Mouse (Mus musculus): ENCODE results near the gene Crb2. TPM values are rescaled to one million over a fixed set of nuclear protein-coding genes. Genes with fewer than 3 reads are reported as not detected.
A peak's percentile ranks its signal among the peaks of the same experiment; 100 is the strongest.

Gene Crb2
- polyA plus RNA-seq, 1 experiment from 2014 or later = 3.1 TPM

DNA sequence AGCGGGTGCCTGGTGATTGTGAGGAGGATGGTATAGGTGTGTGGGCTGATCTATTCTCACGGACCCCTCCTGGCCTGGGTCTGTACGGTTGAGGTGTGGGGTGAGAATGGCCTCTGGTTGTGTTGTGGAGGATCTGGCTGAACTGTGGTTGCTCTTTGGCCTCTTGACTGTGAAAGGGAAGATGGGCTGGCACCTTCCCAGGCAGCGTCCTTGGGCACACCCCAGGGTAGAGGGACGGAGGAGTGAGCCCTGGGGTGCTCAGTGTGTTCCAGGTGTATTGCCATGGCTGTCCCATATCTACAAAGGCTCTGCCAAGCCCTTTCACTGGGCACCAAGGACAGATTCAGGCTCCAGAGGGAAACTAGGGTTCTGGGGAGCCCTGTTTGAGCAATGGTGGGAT, 13.0 kb downstream of the Crb2 start:
- H3K36me3 ChIP-seq (ENCODE audit: insufficient read depth, low read length) = no peaks in the 10 kb centered on the region
- DNase-seq (ENCODE audit: low spot score) = no peak
- H3K4me2 ChIP-seq (ENCODE audit: low read length) = no peak overlapping the region
- no peak for TF ChIP-seq CTCF (IDR thresholded peaks at IDR 0.05; ENCODE audit: low read depth)
- peak overlapping the region; percentile 47; the same call in 1 of the 2 replicates for H3K27ac ChIP-seq
- H3K9me3 ChIP-seq (replicated peaks; ENCODE audit: low read length) = no peaks in the 10 kb centered on the region
- H3K9ac ChIP-seq (ENCODE audit: low read depth, low read length) = no peak overlapping the region
- peaks cover 12% of the 10 kb centered on the region for H3K4me1 ChIP-seq (replicated peaks; ENCODE audit: insufficient read depth, low read length)
- no peak for ATAC-seq (replicated peaks; ENCODE audit: low FRiP score, low read depth)
- WGBS = 70% methylated on average over 5 of the region's 5 CpGs
- H3K27me3 ChIP-seq (ENCODE audit: insufficient read depth, low read length) = no peaks in the 10 kb centered on the region
- no peak overlapping the region for H3K4me3 ChIP-seq (replicated peaks; ENCODE audit: low read depth, low read length)

- Histone ChIP-seq H3K9me3 (replicated peaks; ENCODE audit: low read length) (no peaks in the 10 kb centered on the region), H3K4me1 (replicated peaks; ENCODE audit: insufficient read depth, low read length) (peaks cover 12% of the 10 kb centered on the region), H3K4me3 (replicated peaks; ENCODE audit: low read depth, low read length) (no peak overlapping the region), H3K36me3 (ENCODE audit: insufficient read depth, low read length) (no peaks in the 10 kb centered on the region), H3K27ac (no peak overlapping the region), H3K27me3 (ENCODE audit: insufficient read depth, low read length) (no peaks in the 10 kb centered on the region), H3K9ac (ENCODE audit: low read depth, low read length) (no peak overlapping the region), H3K4me2 (ENCODE audit: low read length) (no peak overlapping the region)
- TF ChIP-seq CTCF (IDR thresholded peaks at IDR 0.05; ENCODE audit: low read depth) = no peak
- DNase-seq (ENCODE audit: low spot score) (no peak), ATAC-seq (replicated peaks; ENCODE audit: low FRiP score, low read depth) (no peak)
- WGBS = 83% methylated on average over 10 of the region's 10 CpGs
These were observed 13.9 kb downstream of the Crb2 start for GRCm38 (mm10) chr2:37789995-37790394.

DNA sequence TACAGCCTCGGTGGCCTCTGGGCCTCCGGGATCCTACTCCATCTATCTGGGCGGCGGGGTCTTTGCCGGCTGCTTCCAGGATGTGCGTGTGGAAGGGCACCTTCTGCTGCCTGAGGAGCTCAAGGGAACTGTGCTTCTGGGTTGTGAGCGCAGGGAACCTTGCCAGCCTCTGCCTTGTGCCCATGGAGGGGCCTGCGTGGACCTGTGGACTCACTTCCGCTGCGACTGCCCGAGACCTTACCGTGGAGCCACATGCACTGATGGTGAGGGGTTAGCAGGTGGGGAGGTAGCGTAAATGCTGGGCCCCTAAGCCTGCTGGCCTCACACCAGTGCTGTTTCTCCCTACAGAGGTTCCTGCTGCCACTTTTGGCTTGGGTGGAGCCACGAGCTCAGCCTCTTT, 14.7 kb downstream of the Crb2 start:
- H3K4me3 ChIP-seq (replicated peaks; ENCODE audit: low read depth, low read length) = no peak overlapping the region
- no peak overlapping the region for H3K4me2 ChIP-seq (ENCODE audit: low read length)
- ATAC-seq (replicated peaks; ENCODE audit: low FRiP score, low read depth) (no peak), DNase-seq (ENCODE audit: low spot score) (no peak)
- peaks cover 12% of the 10 kb centered on the region for H3K4me1 ChIP-seq (replicated peaks; ENCODE audit: insufficient read depth, low read length)
- no peak for TF ChIP-seq CTCF (IDR thresholded peaks at IDR 0.05; ENCODE audit: low read depth)
- H3K27ac ChIP-seq = no peak overlapping the region
- H3K9me3 ChIP-seq (replicated peaks; ENCODE audit: low read length) = no peaks in the 10 kb centered on the region
- H3K27me3 ChIP-seq (ENCODE audit: insufficient read depth, low read length) = no peaks in the 10 kb centered on the region
- 95% methylated on average over 14 of the region's 14 CpGs for WGBS
- no peaks in the 10 kb centered on the region for H3K36me3 ChIP-seq (ENCODE audit: insufficient read depth, low read length)
- H3K9ac ChIP-seq (ENCODE audit: low read depth, low read length) = no peak overlapping the region

DNA sequence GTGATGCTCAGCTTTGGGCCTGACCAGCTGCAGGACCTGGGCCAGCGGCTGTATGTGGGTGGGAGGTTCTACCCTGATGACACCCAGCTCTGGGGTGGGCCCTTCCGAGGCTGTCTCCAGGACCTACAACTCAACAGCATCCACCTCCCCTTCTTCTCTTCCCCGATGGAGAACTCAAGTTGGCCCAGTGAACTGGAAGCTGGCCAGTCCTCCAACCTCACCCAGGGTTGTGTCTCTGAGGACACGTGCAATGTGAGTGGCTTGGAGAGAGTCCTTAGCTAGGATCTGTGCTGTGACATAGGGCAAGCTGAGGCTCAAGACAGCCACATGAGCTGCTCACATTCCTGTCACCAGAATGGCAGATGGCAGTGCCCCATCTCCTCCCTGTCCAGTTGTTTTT, 15.3 kb downstream of the Crb2 start:
- Histone ChIP-seq H3K27me3 (ENCODE audit: insufficient read depth, low read length) (no peaks in the 10 kb centered on the region), H3K4me3 (replicated peaks; ENCODE audit: low read depth, low read length) (no peak overlapping the region), H3K36me3 (ENCODE audit: insufficient read depth, low read length) (no peaks in the 10 kb centered on the region), H3K27ac (no peak overlapping the region), H3K4me2 (ENCODE audit: low read length) (no peak overlapping the region), H3K9ac (ENCODE audit: low read depth, low read length) (no peak overlapping the region), H3K4me1 (replicated peaks; ENCODE audit: insufficient read depth, low read length) (peaks cover 9% of the 10 kb centered on the region), H3K9me3 (replicated peaks; ENCODE audit: low read length) (no peaks in the 10 kb centered on the region)
- WGBS = 84% methylated on average over 4 of the region's 4 CpGs
- TF ChIP-seq CTCF (IDR thresholded peaks at IDR 0.05; ENCODE audit: low read depth) = no peak
- DNase-seq (ENCODE audit: low spot score) (no peak), ATAC-seq (replicated peaks; ENCODE audit: low FRiP score, low read depth) (no peak)

- Histone ChIP-seq H3K27me3 (ENCODE audit: insufficient read depth, low read length) (no peaks in the 10 kb centered on the region), H3K4me2 (ENCODE audit: low read length) (no peak overlapping the region), H3K4me3 (replicated peaks; ENCODE audit: low read depth, low read length) (no peak overlapping the region), H3K36me3 (ENCODE audit: insufficient read depth, low read length) (no peaks in the 10 kb centered on the region), H3K9ac (ENCODE audit: low read depth, low read length) (no peak overlapping the region), H3K4me1 (replicated peaks; ENCODE audit: insufficient read depth, low read length) (no peaks in the 10 kb centered on the region), H3K27ac (0 out of 2 replicates have a peak overlapping the region, but pooled peaks have one; percentile 55), H3K9me3 (replicated peaks; ENCODE audit: low read length) (no peaks in the 10 kb centered on the region)
- TF ChIP-seq CTCF (IDR thresholded peaks at IDR 0.05; ENCODE audit: low read depth) = no peak
- peak; percentile 34 for DNase-seq (ENCODE audit: low spot score)
- ATAC-seq (replicated peaks; ENCODE audit: low FRiP score, low read depth) = no peak
- 5% methylated on average over 1 of the region's 1 CpGs for WGBS
These were observed 20.0 kb downstream of the Crb2 start for GRCm38 (mm10) chr2:37796021-37796420.

- H3K4me3 ChIP-seq (replicated peaks; ENCODE audit: low read depth, low read length) = no peak overlapping the region
- no peaks in the 10 kb centered on the region for H3K4me1 ChIP-seq (replicated peaks; ENCODE audit: insufficient read depth, low read length)
- H3K27me3 ChIP-seq (ENCODE audit: insufficient read depth, low read length) = no peaks in the 10 kb centered on the region
- ATAC-seq (replicated peaks; ENCODE audit: low FRiP score, low read depth) (no peak), DNase-seq (ENCODE audit: low spot score) (no peak)
- 84% methylated on average over 4 of the region's 4 CpGs for WGBS
- no peak overlapping the region for H3K27ac ChIP-seq
- no peaks in the 10 kb centered on the region for H3K9me3 ChIP-seq (replicated peaks; ENCODE audit: low read length)
- no peak overlapping the region for H3K4me2 ChIP-seq (ENCODE audit: low read length)
- no peak overlapping the region; the same call in 1 of the 2 replicates for H3K9ac ChIP-seq (ENCODE audit: low read depth, low read length)
- no peak for TF ChIP-seq CTCF (IDR thresholded peaks at IDR 0.05; ENCODE audit: low read depth)
- H3K36me3 ChIP-seq (ENCODE audit: insufficient read depth, low read length) = no peaks in the 10 kb centered on the region
These were observed 21.0 kb downstream of the Crb2 start for GRCm38 (mm10) chr2:37797046-37797445.

DNA sequence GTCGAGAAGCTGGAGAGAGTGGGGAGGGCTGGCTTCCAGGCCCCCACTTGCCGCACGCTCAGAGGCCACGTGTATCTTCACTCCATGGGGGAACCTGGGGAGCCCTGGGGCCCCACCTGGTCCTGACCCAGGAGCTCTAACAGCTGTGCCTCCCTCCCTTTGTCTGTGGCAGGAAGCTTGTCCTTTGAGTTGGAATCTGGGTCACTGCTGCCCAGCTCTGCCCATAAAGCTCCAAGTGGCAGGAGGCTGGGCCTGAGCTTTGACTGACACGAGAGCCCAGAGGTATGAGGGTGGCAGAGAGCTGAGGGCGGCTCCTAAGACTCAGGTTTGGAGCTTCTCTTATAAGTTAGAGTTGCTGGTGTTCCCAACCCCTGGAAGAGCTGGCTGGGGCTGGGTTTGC, 23.1 kb downstream of the Crb2 start:
- Histone ChIP-seq H3K4me1 (replicated peaks; ENCODE audit: insufficient read depth, low read length) (no peaks in the 10 kb centered on the region), H3K9ac (ENCODE audit: low read depth, low read length) (no peak overlapping the region), H3K36me3 (ENCODE audit: insufficient read depth, low read length) (no peaks in the 10 kb centered on the region), H3K9me3 (replicated peaks; ENCODE audit: low read length) (no peaks in the 10 kb centered on the region), H3K4me2 (ENCODE audit: low read length) (no peak overlapping the region), H3K27ac (no peak overlapping the region; the same call in 1 of the 2 replicates), H3K27me3 (ENCODE audit: insufficient read depth, low read length) (no peaks in the 10 kb centered on the region), H3K4me3 (replicated peaks; ENCODE audit: low read depth, low read length) (no peak overlapping the region)
- WGBS = 54% methylated on average over 6 of the region's 6 CpGs
- DNase-seq (ENCODE audit: low spot score) (no peak), ATAC-seq (replicated peaks; ENCODE audit: low FRiP score, low read depth) (no peak)
- no peak for TF ChIP-seq CTCF (IDR thresholded peaks at IDR 0.05; ENCODE audit: low read depth)

Measured in kidney, postnatal 0 days (tissue).